Mouse (Mus musculus) liver, embryonic 16.5 days (tissue): Measurements from ENCODE around the gene Cyp4x1. TPM values are rescaled to one million over a fixed set of nuclear protein-coding genes. Genes with fewer than 3 reads are reported as not detected.
A peak's percentile ranks its signal among the peaks of the same experiment; 100 is the strongest.

Source experiments
- ATAC-seq: fragments of 200-750 bp; cut with Nextera tagmentation; 2 replicates; pipeline ENCODE4 v1.8.0; 2017; ENCODE audit warnings: low read depth, mild to moderate bottlenecking, moderate number of reproducible peaks, moderate library complexity
- H3K27ac ChIP-seq: fragments of 300-500 bp; sonication (generic); 2 replicates; pipeline ENCODE4 v1.5.1; 2014; ENCODE audit warnings: mild to moderate bottlenecking, low read length
- H3K27me3 ChIP-seq: fragments of 300-500 bp; sonication (generic); 2 replicates; pipeline ENCODE4 v1.6.1; 2014; ENCODE audit warnings: low read depth, low read length, mixed read lengths; ENCODE audit not compliant: control insufficient read depth, insufficient read depth
- H3K36me3 ChIP-seq: fragments of 300-500 bp; sonication (generic); 2 replicates; pipeline ENCODE4 v1.6.1; 2014; ENCODE audit warnings: mild to moderate bottlenecking; ENCODE audit not compliant: control insufficient read depth, insufficient read depth
- H3K4me1 ChIP-seq: fragments of 300-500 bp; sonication (generic); 2 replicates; pipeline ENCODE4 v1.6.1; 2014; ENCODE audit warnings: low read depth, low read length, mixed read lengths; ENCODE audit not compliant: control insufficient read depth
- H3K4me2 ChIP-seq: fragments of 300-500 bp; sonication (generic); 2 replicates; pipeline ENCODE4 v1.6.1; 2014; ENCODE audit warnings: low read depth, low read length, mixed read lengths
- H3K4me3 ChIP-seq: fragments of 300-500 bp; sonication (generic); 2 replicates; pipeline ENCODE4 v1.5.1; 2014; ENCODE audit warnings: low read depth, mild to moderate bottlenecking, low read length
- H3K9ac ChIP-seq: fragments of 300-500 bp; sonication (generic); 2 replicates; pipeline ENCODE4 v1.6.1; 2014; ENCODE audit warnings: low read depth, low read length
- H3K9me3 ChIP-seq: fragments of 300-500 bp; sonication (generic); replicated peaks from 2 replicates; pipeline ENCODE4 v1.6.1; 2016; ENCODE audit warnings: low read length; ENCODE audit not compliant: control insufficient read depth
- WGBS: fragments of 180-500 bp; shearing (Covaris S2); extraction: QIAGEN DNeasy Blood & Tissue Kit; methylation state at CpG from one replicate; pipeline ENCODE4 v1.1.7; 2014; ENCODE audit not compliant: insufficient replicate concordance; 5-methylcytosine and 5-hydroxymethylcytosine counted together
- polyA plus RNA-seq: library from polyadenylated mRNA; unstranded; fragments of >200 nt; fragmentation: Nextera tagmentation; extraction: Ambion mirVana; gene quantifications from 2 replicates; pipeline ENCODE4 v1.2.1, GENCODE M21; 2015

Cyp4x1 gene
- polyA plus RNA-seq, 1 experiment from 2014 or later: 0.05 TPM

GRCm38 (mm10) chr4:115085522-115086095, 48.5 kb downstream of the Cyp4x1 start:
- WGBS: 11% methylated on average over 6 of the region's 6 CpGs
- H3K27me3 ChIP-seq: peaks cover 2% of the 10 kb centered on the region; the same call in 1 of the 2 replicates
- H3K4me2 ChIP-seq: no peak overlapping the region
- H3K9ac ChIP-seq: no peak overlapping the region
- peak; percentile 30; the same call in 1 of the 2 replicates for ATAC-seq
- no peaks in the 10 kb centered on the region for H3K36me3 ChIP-seq
- H3K4me3 ChIP-seq: no peak overlapping the region
- no peaks in the 10 kb centered on the region for H3K9me3 ChIP-seq
- H3K27ac ChIP-seq: no peak overlapping the region
- peaks cover 32% of the 10 kb centered on the region for H3K4me1 ChIP-seq

GRCm38 (mm10) chr4:115083031-115083430, 51.0 kb downstream of the Cyp4x1 start:
- no peak overlapping the region for H3K27ac ChIP-seq
- no peaks in the 10 kb centered on the region for H3K9me3 ChIP-seq
- H3K4me2 ChIP-seq: no peak overlapping the region
- no peak for ATAC-seq
- no peak overlapping the region for H3K4me3 ChIP-seq
- WGBS: 77% methylated on average over 3 of the region's 3 CpGs
- no peak overlapping the region for H3K9ac ChIP-seq
- no peaks in the 10 kb centered on the region for H3K36me3 ChIP-seq
- peaks cover 14% of the 10 kb centered on the region for H3K4me1 ChIP-seq
- peaks cover 2% of the 10 kb centered on the region; the same call in 1 of the 2 replicates for H3K27me3 ChIP-seq

- ATAC-seq: no peak
- Histone ChIP-seq H3K36me3 (no peaks in the 10 kb centered on the region), H3K9me3 (no peaks in the 10 kb centered on the region), H3K4me3 (no peak overlapping the region), H3K4me1 (peaks cover 3% of the 10 kb centered on the region; the same call in 1 of the 2 replicates), H3K4me2 (no peak overlapping the region), H3K9ac (no peak overlapping the region), H3K27ac (no peak overlapping the region), H3K27me3 (no peaks in the 10 kb centered on the region)
- WGBS: 51% methylated on average over 5 of the region's 5 CpGs
Observed at GRCm38 (mm10) chr4:115079821-115080349, 54.2 kb downstream of the Cyp4x1 start.

- peaks cover 6% of the 10 kb centered on the region for H3K4me1 ChIP-seq
- no peaks in the 10 kb centered on the region for H3K9me3 ChIP-seq
- H3K4me2 ChIP-seq: no peak overlapping the region
- no peak overlapping the region for H3K27ac ChIP-seq
- no peak overlapping the region for H3K9ac ChIP-seq
- WGBS: 44% methylated on average over 10 of the region's 10 CpGs
- no peaks in the 10 kb centered on the region for H3K27me3 ChIP-seq
- ATAC-seq: no peak
- H3K36me3 ChIP-seq: no peaks in the 10 kb centered on the region
- no peak overlapping the region for H3K4me3 ChIP-seq
Observed at GRCm38 (mm10) chr4:115078892-115079820, 54.9 kb downstream of the Cyp4x1 start.

GRCm38 (mm10) chr4:115075204-115075915, 58.7 kb downstream of the Cyp4x1 start:
- Histone ChIP-seq H3K4me3 (no peak overlapping the region), H3K9me3 (no peaks in the 10 kb centered on the region), H3K4me1 (peaks cover 6% of the 10 kb centered on the region), H3K27me3 (no peaks in the 10 kb centered on the region), H3K9ac (no peak overlapping the region), H3K27ac (peak overlapping the region; percentile 31), H3K36me3 (peaks cover 11% of the 10 kb centered on the region), H3K4me2 (no peak overlapping the region)
- peak; percentile 43; the same call in 1 of the 2 replicates for ATAC-seq
- WGBS: 19% methylated on average over 3 of the region's 3 CpGs

DNA sequence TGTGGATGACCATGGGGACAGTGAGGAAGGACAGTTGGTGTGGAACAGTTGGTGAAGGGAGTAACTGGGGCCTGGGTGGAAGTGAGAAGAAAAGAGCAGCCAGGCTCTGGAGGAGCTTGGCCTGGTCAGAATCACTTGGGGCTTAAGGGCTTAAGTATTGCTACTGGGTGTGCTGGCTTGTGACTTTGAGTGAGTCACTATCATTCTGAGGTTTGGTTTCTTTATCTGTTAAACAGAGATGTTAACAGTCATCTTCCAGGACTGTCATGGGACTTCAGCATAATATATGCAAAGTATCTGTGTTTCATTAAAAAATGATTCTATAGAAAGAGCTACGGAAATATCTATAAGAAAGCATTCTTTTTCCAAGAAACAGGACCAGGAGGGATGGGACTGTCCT, 59.3 kb downstream of the Cyp4x1 start:
- Histone ChIP-seq H3K4me2 (no peak overlapping the region), H3K9ac (no peak overlapping the region), H3K4me3 (no peak overlapping the region), H3K9me3 (no peaks in the 10 kb centered on the region), H3K27ac (peak overlapping the region; percentile 31; the same call in 1 of the 2 replicates), H3K4me1 (peaks cover 6% of the 10 kb centered on the region), H3K27me3 (no peaks in the 10 kb centered on the region), H3K36me3 (peaks cover 16% of the 10 kb centered on the region)
- no peak for ATAC-seq
- WGBS: 63% methylated on average over 1 of the region's 1 CpGs

DNA sequence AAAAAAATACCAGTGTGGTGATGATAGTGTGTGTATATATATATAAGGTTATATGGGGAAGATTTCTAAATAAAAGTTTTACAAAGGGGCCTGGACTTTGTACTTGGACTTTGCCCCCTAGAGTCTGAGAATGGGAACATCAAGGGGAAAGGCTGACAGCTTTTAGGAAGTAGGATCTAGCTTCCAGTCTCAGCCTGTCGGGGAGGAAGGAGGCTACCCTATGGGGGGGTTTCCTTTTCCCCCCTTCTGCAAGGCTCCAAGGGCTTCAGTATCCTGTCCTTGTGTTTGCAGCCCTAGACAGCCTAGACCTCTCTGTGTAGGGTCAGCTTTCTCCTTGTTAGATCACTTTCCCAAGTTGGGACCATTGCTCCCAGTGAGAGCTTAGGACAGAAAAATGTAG, 62.4 kb downstream of the Cyp4x1 start:
- Histone ChIP-seq H3K36me3 (peaks cover 45% of the 10 kb centered on the region), H3K4me3 (no peak overlapping the region), H3K9me3 (no peaks in the 10 kb centered on the region), H3K9ac (no peak overlapping the region), H3K27ac (peak overlapping the region; percentile 58), H3K4me2 (no peak overlapping the region), H3K4me1 (peaks cover 6% of the 10 kb centered on the region), H3K27me3 (no peaks in the 10 kb centered on the region)
- ATAC-seq: peak; percentile 30; the same call in 1 of the 2 replicates
- 5% methylated on average over 1 of the region's 1 CpGs for WGBS

DNA sequence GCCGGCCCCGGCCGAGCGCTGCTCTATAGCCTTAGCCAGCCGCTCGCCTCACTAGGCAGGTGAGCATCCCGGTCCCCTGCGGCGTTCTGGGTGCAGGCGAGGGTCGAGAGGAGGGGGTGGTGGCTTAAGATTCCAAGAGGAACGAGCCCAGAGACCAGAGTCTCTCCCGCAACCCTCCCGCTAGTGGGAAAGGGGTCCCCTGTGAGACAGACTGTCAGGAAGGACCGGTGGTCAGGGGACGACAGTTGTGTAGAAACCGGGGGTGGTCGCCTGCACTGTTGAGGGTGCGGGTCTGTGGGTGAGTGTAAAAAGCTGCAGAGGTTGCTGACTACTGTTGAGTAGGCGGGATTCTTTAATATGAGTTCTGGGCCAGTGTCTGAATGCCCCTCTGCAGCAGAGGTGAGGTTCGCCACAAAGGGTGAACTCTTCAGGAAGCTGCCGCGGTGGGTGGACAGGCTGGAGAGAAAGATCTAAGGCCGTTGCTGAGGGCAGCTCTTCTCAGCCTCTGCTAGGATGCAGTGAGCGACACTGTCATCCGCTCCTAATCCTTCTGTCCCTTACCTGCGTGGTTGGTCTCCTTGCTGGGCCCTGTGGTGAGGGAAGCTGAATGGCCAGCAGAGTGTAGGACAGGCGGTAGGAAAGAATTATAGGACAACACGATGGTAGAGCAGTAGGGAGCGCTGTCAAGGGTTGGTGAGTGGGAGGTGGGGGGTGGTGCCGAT, 70.4 kb downstream of the Cyp4x1 start:
- Histone ChIP-seq H3K27me3 (peaks cover 4% of the 10 kb centered on the region), H3K4me3 (peak overlapping the region; percentile 68), H3K27ac (peak overlapping the region; percentile 71; the same call in 1 of the 2 replicates), H3K36me3 (peaks cover 59% of the 10 kb centered on the region), H3K9me3 (no peaks in the 10 kb centered on the region), H3K4me1 (peaks cover 28% of the 10 kb centered on the region), H3K9ac (peak overlapping the region; percentile 77), H3K4me2 (peak overlapping the region; percentile 97)
- no peak for ATAC-seq
- 4% methylated on average over 31 of the region's 31 CpGs for WGBS
